Mouse (Mus musculus) CH12.LX (cell line): ENCODE results near the gene Slc39a7.

ENCODE experiments used
- CHD2 ChIP-seq: IDR thresholded peaks from 2 replicates; pipeline ENCODE4 v1.6.1; 2011; ENCODE audit warnings: low read length, improper control_type of control experiment
- CTCF ChIP-seq, 2 experiments: IDR thresholded peaks in 1 of 2; conservative IDR thresholded peaks in 1 of 2; 2 replicates each; pipeline ENCODE4 v1.5.1; 2011 to 2012; ENCODE audit warnings: low read depth in 2 of 2, low read length in 2 of 2, improper control_type of control experiment in 1 of 2, inconsistent platforms in 1 of 2, mild to moderate bottlenecking in 1 of 2, moderate library complexity in 1 of 2
- E2F4 ChIP-seq: IDR thresholded peaks from 2 replicates; pipeline ENCODE4 v1.6.1; 2011; ENCODE audit warnings: low read depth, low read length, improper control_type of control experiment; ENCODE audit not compliant: insufficient replicate concordance
- MAFK ChIP-seq: IDR thresholded peaks from 2 replicates; pipeline ENCODE4 v1.6.1; 2011; ENCODE audit warnings: low read length, improper control_type of control experiment; ENCODE audit not compliant: insufficient replicate concordance
- MEF2A ChIP-seq: IDR thresholded peaks from 2 replicates; pipeline ENCODE4 v1.6.1; 2014; ENCODE audit warnings: low read depth, mild to moderate bottlenecking, inconsistent platforms, low read length, improper control_type of control experiment, borderline replicate concordance
- NRF1 ChIP-seq: IDR thresholded peaks from 2 replicates; pipeline ENCODE4 v1.6.1; 2014; ENCODE audit warnings: low read depth, mild to moderate bottlenecking, inconsistent platforms, low read length, improper control_type of control experiment, moderate library complexity
- POLR2A ChIP-seq: IDR thresholded peaks from 2 replicates; pipeline ENCODE4 v1.6.1; 2011; ENCODE audit warnings: low read depth, mild to moderate bottlenecking, improper control_type of control experiment, low read length
- POLR2AphosphoS2 ChIP-seq: IDR thresholded peaks from 2 replicates; pipeline ENCODE4 v1.6.1; 2011; ENCODE audit warnings: low read depth, low read length, improper control_type of control experiment
- USF2 ChIP-seq: conservative IDR thresholded peaks from 2 replicates; pipeline ENCODE4 v1.6.1; 2011; ENCODE audit warnings: low read depth, low read length, improper control_type of control experiment

GRCm38 (mm10) chr17:34029890-34030595, 1.4 kb downstream of the Slc39a7 start:
- no peak for TF ChIP-seq USF2
- TF ChIP-seq CTCF (conservative IDR thresholded peaks at IDR 0.05 in 1 of 2, IDR thresholded peaks at IDR 0.05 in 1 of 2; ENCODE audit: low read depth in 2 of 2, low read length in 2 of 2): no peak
- no peak for TF ChIP-seq MEF2A
- TF ChIP-seq POLR2A: no peak
- TF ChIP-seq CHD2: no peak
- TF ChIP-seq NRF1: no peak
- no peak for TF ChIP-seq MAFK
- no peak for TF ChIP-seq POLR2AphosphoS2
- no peak for TF ChIP-seq E2F4
